Mouse (Mus musculus) liver, embryonic 14.5 days (tissue): ENCODE measurements around the gene Pan2. TPM values are rescaled to one million over a fixed set of nuclear protein-coding genes. Genes with fewer than 3 reads are reported as not detected.

ENCODE experiments used
- ATAC-seq: fragments of 200-750 bp; cut with Nextera tagmentation; 2 replicates; pipeline ENCODE4 v1.8.0; 2017; ENCODE audit warnings: moderate number of reproducible peaks, mild to moderate bottlenecking, moderate library complexity; ENCODE audit not compliant: insufficient read depth
- DNase-seq, 3 experiments: peaks; one replicate each; pipeline ENCODE4 v3.0.0-alpha.2; 2012 to 2013; ENCODE audit warnings: low read depth in 3 of 3, low spot score in 3 of 3
- H3K27ac ChIP-seq: fragments of 300-500 bp; sonication (generic); 2 replicates; pipeline ENCODE4 v1.5.1; 2014; ENCODE audit warnings: moderate library complexity, mild to moderate bottlenecking, control low read depth, inconsistent platforms
- H3K27me3 ChIP-seq: fragments of 300-500 bp; sonication (generic); 2 replicates; pipeline ENCODE4 v1.6.1; 2014; ENCODE audit warnings: mild to moderate bottlenecking, low read length, moderate library complexity; ENCODE audit not compliant: control insufficient read depth, insufficient read depth
- H3K36me3 ChIP-seq: fragments of 300-500 bp; sonication (generic); replicated peaks from 2 replicates; pipeline ENCODE4 v1.6.1; 2014; ENCODE audit warnings: low read depth; ENCODE audit not compliant: control insufficient read depth, insufficient read depth
- H3K4me1 ChIP-seq, 2 experiments: fragments of 200-500 bp in 1 of 2; fragments of 300-500 bp in 1 of 2; sonication (generic) in 1 of 2; replicated peaks; 2 replicates each; pipeline ENCODE4 v1.6.1; 2012 to 2014; ENCODE audit warnings: antibody characterized with exemption in 1 of 2, inconsistent platforms in 1 of 2, low read length in 1 of 2; ENCODE audit not compliant: control insufficient read depth in 2 of 2, insufficient read depth in 2 of 2
- H3K4me2 ChIP-seq: fragments of 300-500 bp; sonication (generic); 2 replicates; pipeline ENCODE4 v1.6.1; 2014; ENCODE audit warnings: low read depth, mild to moderate bottlenecking, control low read depth, moderate library complexity
- H3K4me3 ChIP-seq, 2 experiments: fragments of 200-500 bp in 1 of 2; fragments of 300-500 bp in 1 of 2; sonication (generic) in 1 of 2; 2 replicates each; pipeline ENCODE4 v1.5.1; 2012 to 2014; ENCODE audit warnings: low read depth in 2 of 2, low read length in 2 of 2, mild to moderate bottlenecking in 2 of 2, control low read depth in 1 of 2, inconsistent platforms in 1 of 2, moderate library complexity in 1 of 2; ENCODE audit not compliant: insufficient read depth in 1 of 2
- H3K9ac ChIP-seq: fragments of 300-500 bp; sonication (generic); replicated peaks from 2 replicates; pipeline ENCODE4 v1.6.1; 2014; ENCODE audit warnings: mild to moderate bottlenecking, control low read depth, moderate library complexity
- H3K9me3 ChIP-seq: fragments of 300-500 bp; sonication (generic); 2 replicates; pipeline ENCODE4 v1.6.1; 2016; ENCODE audit warnings: low read length, mixed read lengths; ENCODE audit not compliant: control insufficient read depth
- CTCF ChIP-seq: IDR thresholded peaks from 2 replicates; pipeline ENCODE4 v1.5.1; 2016; ENCODE audit warnings: antibody characterized with exemption, low read depth, control low read depth
- EP300 ChIP-seq: IDR thresholded peaks from 2 replicates; pipeline ENCODE4 v1.6.1; 2016; ENCODE audit warnings: antibody characterized with exemption, low read depth
- WGBS: fragments of 180-500 bp; shearing (Covaris S2); extraction: QIAGEN DNeasy Blood & Tissue Kit; methylation state at CpG from one replicate; pipeline ENCODE4 v1.1.7; 2014; ENCODE audit not compliant: insufficient replicate concordance; 5-methylcytosine and 5-hydroxymethylcytosine counted together
- polyA plus RNA-seq, 2 experiments: library from polyadenylated mRNA; depleted of rRNA in 1 of 2; stranded (reverse) in 1 of 2; unstranded in 1 of 2; fragments of >200 nt; fragmentation: Nextera tagmentation in 1 of 2; extraction: Ambion mirVana in 1 of 2; gene quantifications; 2 replicates each; pipeline versions ENCODE4 v1.2.1 to v1.2.3; 2012 to 2014

Gene Pan2
- polyA plus RNA-seq, 2 experiments: 10.1 to 13.3 TPM

GRCm38 (mm10) chr10:128337306-128338181 is 34.4 kb downstream of the Pan2 start, which contains the start of gene Cs:
Gene Cs (plus strand): TSS chr10:128337734.
- Histone ChIP-seq H3K4me1 (peaks cover 53 to 54% of the 10 kb centered on the region in 2 experiments), H3K27me3 (no peaks in the 10 kb centered on the region), H3K27ac (peak within 1 kb of the TSS; percentile 86), H3K4me2 (peak within 1 kb of the TSS; percentile 80), H3K9ac (peak within 1 kb of the TSS; percentile 95), H3K36me3 (peaks cover 6% of the 10 kb centered on the region; the same call in 1 of the 2 replicates), H3K4me3 (peak within 1 kb of the TSS; percentile 68 to 81), H3K9me3 (no peaks in the 10 kb centered on the region)
- under 1% methylated on average over 61 of the region's 61 CpGs for WGBS
- TF ChIP-seq CTCF (no peak), EP300 (no peak)
- ATAC-seq (peak; percentile 91), DNase-seq (peak; percentile 93 to 94 (median 94))

- H3K36me3 ChIP-seq: peaks cover 6% of the 10 kb centered on the region; the same call in 1 of the 2 replicates
- H3K4me3 ChIP-seq: peak overlapping the region; percentile 68 to 81
- TF ChIP-seq CTCF: no peak
- TF ChIP-seq EP300: no peak
- H3K27me3 ChIP-seq: no peaks in the 10 kb centered on the region
- ATAC-seq (peak; percentile 5; the same call in 1 of the 2 replicates), DNase-seq (peak in 1 of 3 experiments; percentile 48)
- H3K4me2 ChIP-seq: peak overlapping the region; percentile 80
- H3K27ac ChIP-seq: peak overlapping the region; percentile 86
- peaks cover 55 to 57% of the 10 kb centered on the region in 2 experiments for H3K4me1 ChIP-seq
- H3K9ac ChIP-seq: peak overlapping the region; percentile 95
- H3K9me3 ChIP-seq: no peaks in the 10 kb centered on the region
- 11% methylated on average over 5 of the region's 5 CpGs for WGBS
Measured at GRCm38 (mm10) chr10:128338415-128338814, 35.3 kb downstream of the Pan2 start.

- 60% methylated on average over 2 of the region's 2 CpGs for WGBS
Measured at GRCm38 (mm10) chr10:128338948-128339347, 35.8 kb downstream of the Pan2 start.

GRCm38 (mm10) chr10:128340257-128340656 is 37.1 kb downstream of the Pan2 start:
- DNase-seq (peak in 1 of 3 experiments; percentile 46), ATAC-seq (no peak)
- 26% methylated on average over 2 of the region's 2 CpGs for WGBS
- peaks cover 60 to 62% of the 10 kb centered on the region in 2 experiments for H3K4me1 ChIP-seq
- peak overlapping the region; percentile 80 for H3K4me2 ChIP-seq
- peak; percentile 56 for TF ChIP-seq CTCF
- no peak for TF ChIP-seq EP300
- no peaks in the 10 kb centered on the region for H3K9me3 ChIP-seq
- H3K9ac ChIP-seq: no peak overlapping the region
- H3K27ac ChIP-seq: peak overlapping the region; percentile 6; the same call in 1 of the 2 replicates
- H3K4me3 ChIP-seq: no peak overlapping the region
- H3K36me3 ChIP-seq: peaks cover 6% of the 10 kb centered on the region; the same call in 1 of the 2 replicates
- H3K27me3 ChIP-seq: no peaks in the 10 kb centered on the region

More at GRCm38 (mm10) chr10:128338948-128339347, 35.8 kb downstream of the Pan2 start:
- no peak for TF ChIP-seq EP300
- no peak for TF ChIP-seq CTCF
- Histone ChIP-seq H3K27me3 (no peaks in the 10 kb centered on the region), H3K27ac (peak overlapping the region; percentile 86), H3K9me3 (no peaks in the 10 kb centered on the region), H3K9ac (peak overlapping the region; percentile 95), H3K4me2 (peak overlapping the region; percentile 80), H3K36me3 (peaks cover 6% of the 10 kb centered on the region; the same call in 1 of the 2 replicates), H3K4me3 (peak overlapping the region; percentile 31 to 81; a peak in 3 of 4 replicates), H3K4me1 (peaks cover 59 to 62% of the 10 kb centered on the region in 2 experiments)
- DNase-seq (no peak), ATAC-seq (no peak)

GRCm38 (mm10) chr10:128343436-128343835 is 40.3 kb downstream of the Pan2 start:
- no peak for ATAC-seq
- no peak for DNase-seq
- H3K9ac ChIP-seq: no peak overlapping the region
- H3K27me3 ChIP-seq: no peaks in the 10 kb centered on the region
- peaks cover 15% of the 10 kb centered on the region for H3K36me3 ChIP-seq
- H3K4me1 ChIP-seq: peaks cover 51 to 52% of the 10 kb centered on the region in 2 experiments
- no peak overlapping the region for H3K4me3 ChIP-seq
- H3K4me2 ChIP-seq: peak overlapping the region; percentile 28
- 79% methylated on average over 1 of the region's 1 CpGs for WGBS
- peak overlapping the region; percentile 56 for H3K27ac ChIP-seq
- H3K9me3 ChIP-seq: no peaks in the 10 kb centered on the region
- no peak for TF ChIP-seq EP300
- TF ChIP-seq CTCF: no peak
